Mouse (Mus musculus) embryonic fibroblast, embryonic 13.5 days (primary cell): ENCODE data around the gene Lrrc74b.

Experiments used
- CTCF ChIP-seq: IDR thresholded peaks from 2 replicates; pipeline ENCODE4 v1.5.1; 2011; ENCODE audit warnings: mild to moderate bottlenecking, control low read depth, low read length, moderate library complexity, borderline replicate concordance; ENCODE audit not compliant: insufficient read depth
- POLR2A ChIP-seq: IDR thresholded peaks from 2 replicates; pipeline ENCODE4 v1.6.1; 2011; ENCODE audit warnings: low read depth, mild to moderate bottlenecking, control low read depth, low read length, moderate library complexity

GRCm38 (mm10) chr16:17529981-17530586 is 31.0 kb downstream of the Lrrc74b start:
- TF ChIP-seq CTCF (no peak), POLR2A (no peak)
